Mouse (Mus musculus): ENCODE data around the gene Rnf183.
A peak's percentile ranks its signal among the peaks of the same experiment; 100 is the strongest.
"Not testable (repeated sequence)": the region's sequence is repeated elsewhere in the genome, so short reads cannot be mapped to it uniquely, and the experiment has no call there.

Gene Rnf183

GRCm38 (mm10) chr4:62435081-62435480, at the start of gene Rnf183:
Gene Rnf183, minus strand, starts transcription at chr4:62435252.
- DNase-seq (ENCODE audit: low read depth, low spot score): no peak

GRCm38 (mm10) chr4:62480709-62481605, 45.9 kb upstream of the Rnf183 start:
- no peak for DNase-seq (ENCODE audit: low read depth, low spot score)

GRCm38 (mm10) chr4:62479937-62480708, 45.1 kb upstream of the Rnf183 start, which contains the start of gene Bspry:
Gene Bspry, plus strand, starts transcription at chr4:62480053.
- DNase-seq (ENCODE audit: low read depth, low spot score): no peak

GRCm38 (mm10) chr4:62479593-62479936, 44.5 kb upstream of the Rnf183 start:
- DNase-seq (ENCODE audit: low read depth, low spot score): not testable (repeated sequence)

- DNase-seq (ENCODE audit: low read depth, low spot score): no peak
Measured at GRCm38 (mm10) chr4:62477542-62478244, 42.6 kb upstream of the Rnf183 start.

- no peak for DNase-seq (ENCODE audit: low read depth, low spot score)
Measured at GRCm38 (mm10) chr4:62475793-62476192, 40.7 kb upstream of the Rnf183 start.

GRCm38 (mm10) chr4:62475131-62475530, 40.1 kb upstream of the Rnf183 start:
- DNase-seq (ENCODE audit: low read depth, low spot score): no peak

GRCm38 (mm10) chr4:62472071-62472470, 37.0 kb upstream of the Rnf183 start:
- no peak for DNase-seq (ENCODE audit: low read depth, low spot score)

GRCm38 (mm10) chr4:62470598-62471051, 35.6 kb upstream of the Rnf183 start, which contains the start of gene Wdr31:
Gene Wdr31, minus strand, starts transcription at chr4:62470896.
- DNase-seq (ENCODE audit: low read depth, low spot score): peak; percentile 84

GRCm38 (mm10) chr4:62468158-62468557, 33.1 kb upstream of the Rnf183 start:
- DNase-seq (ENCODE audit: low read depth, low spot score): no peak

GRCm38 (mm10) chr4:62463124-62463523, 28.1 kb upstream of the Rnf183 start:
- no peak for DNase-seq (ENCODE audit: low read depth, low spot score)

- DNase-seq (ENCODE audit: low read depth, low spot score): no peak
Measured at GRCm38 (mm10) chr4:62460348-62460747, 25.3 kb upstream of the Rnf183 start.

- DNase-seq (ENCODE audit: low read depth, low spot score): no peak
Measured at GRCm38 (mm10) chr4:62459081-62459480, 24.0 kb upstream of the Rnf183 start.

GRCm38 (mm10) chr4:62454995-62455394, 19.9 kb upstream of the Rnf183 start:
- DNase-seq (ENCODE audit: low read depth, low spot score): peak; percentile 29

GRCm38 (mm10) chr4:62440986-62441385, 5.9 kb upstream of the Rnf183 start:
- no peak for DNase-seq (ENCODE audit: low read depth, low spot score)

GRCm38 (mm10) chr4:62440544-62440943, 5.5 kb upstream of the Rnf183 start:
- no peak for DNase-seq (ENCODE audit: low read depth, low spot score)

GRCm38 (mm10) chr4:62439793-62440192, 4.7 kb upstream of the Rnf183 start:
- DNase-seq (ENCODE audit: low read depth, low spot score): no peak

GRCm38 (mm10) chr4:62437871-62438270, 2.8 kb upstream of the Rnf183 start:
- no peak for DNase-seq (ENCODE audit: low read depth, low spot score)

GRCm38 (mm10) chr4:62437256-62437778, 2.3 kb upstream of the Rnf183 start:
- DNase-seq (ENCODE audit: low read depth, low spot score): no peak

GRCm38 (mm10) chr4:62433939-62434870, 847 bp downstream of the Rnf183 start:
- no peak for DNase-seq (ENCODE audit: low read depth, low spot score)

All from mesoderm, embryonic 11.5 days (tissue).